Mouse (Mus musculus) gastrocnemius, adult 2 months (tissue): Measurements from ENCODE around the gene Rasgef1a. TPM values are rescaled to one million over a fixed set of nuclear protein-coding genes. Genes with fewer than 3 reads are reported as not detected.

ENCODE experiments used
- DNase-seq: peaks from one replicate; pipeline ENCODE4 v3.0.0; 2022
- H3K27ac ChIP-seq: fragments of 200-600 bp; 2 replicates; pipeline ENCODE4 v1.8.1; 2022; ENCODE audit warnings: mild to moderate bottlenecking
- H3K4me3 ChIP-seq: fragments of 200-600 bp; 2 replicates; pipeline ENCODE4 v1.8.1; 2022; ENCODE audit warnings: mild to moderate bottlenecking, moderate library complexity
- CTCF ChIP-seq: fragments of 200-600 bp; IDR thresholded peaks from 2 replicates; pipeline ENCODE4 v1.8.1; 2022; ENCODE audit warnings: antibody characterized with exemption, mild to moderate bottlenecking, moderate library complexity
- intact Hi-C: fragments of 180-260 bp; cut with DNase I; formaldehyde crosslinking; loops from one replicate; pipeline ENCODE4 v1.15.1; 2025
- total RNA-seq, 2 experiments: library from RNA; stranded (reverse); gene quantifications; 2 replicates each; pipeline ENCODE4 v1.2.3; 2021

The Rasgef1a gene
- total RNA-seq, 2 experiments from 2014 or later: 0.18 TPM; not detected in 1

DNA sequence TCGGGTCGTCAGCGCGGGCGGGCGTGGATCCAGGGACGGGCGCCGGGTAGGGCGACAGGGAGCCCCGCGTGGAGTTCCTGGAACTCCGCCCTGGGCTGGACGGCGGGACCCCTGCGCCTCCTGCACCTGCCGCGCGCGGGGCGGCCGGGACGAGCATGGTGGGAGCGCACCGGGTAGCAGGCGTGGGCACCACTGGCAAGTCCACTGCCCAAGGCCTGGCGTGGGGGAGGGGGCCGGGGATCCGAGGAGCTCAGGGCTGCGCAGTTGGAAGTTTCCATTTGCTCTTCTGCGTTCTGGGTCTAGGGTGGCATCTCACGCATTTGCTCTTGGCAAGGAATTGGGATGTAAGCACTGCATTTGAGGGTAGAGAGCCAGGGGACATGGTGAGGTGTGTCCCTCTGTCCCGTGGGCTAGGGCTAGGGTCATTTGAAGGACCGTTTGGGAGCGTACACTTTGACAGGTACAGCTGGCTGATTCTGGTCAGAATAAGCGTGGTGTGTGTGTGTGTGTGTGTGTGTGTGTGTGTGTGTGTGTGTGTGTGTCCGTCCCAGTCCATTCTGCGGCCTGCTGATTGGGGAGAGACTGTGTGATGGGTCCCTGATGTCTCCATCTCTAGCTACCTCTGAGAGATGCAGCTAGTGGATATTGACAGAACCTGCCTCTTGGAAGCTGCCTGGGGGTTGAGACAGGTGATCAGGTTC lies 528 bp downstream of the Rasgef1a start:
- TF ChIP-seq CTCF: no peak
- DNase-seq: no peak
- H3K4me3 ChIP-seq: peak overlapping the region; percentile 57
- intact Hi-C loops: no loop called here
- no peak overlapping the region for H3K27ac ChIP-seq

- no peak for TF ChIP-seq CTCF
- no peak overlapping the region for H3K4me3 ChIP-seq
- no peak for DNase-seq
- no peak overlapping the region for H3K27ac ChIP-seq
- intact Hi-C loops: no loop called here
Observed at GRCm38 (mm10) chr6:118012317-118012700, 1.1 kb downstream of the Rasgef1a start.

GRCm38 (mm10) chr6:118012987-118013866 lies 2.0 kb downstream of the Rasgef1a start:
- no peak for DNase-seq
- intact Hi-C loops: no loop called here
- H3K27ac ChIP-seq: no peak overlapping the region
- no peak overlapping the region for H3K4me3 ChIP-seq
- no peak for TF ChIP-seq CTCF

DNA sequence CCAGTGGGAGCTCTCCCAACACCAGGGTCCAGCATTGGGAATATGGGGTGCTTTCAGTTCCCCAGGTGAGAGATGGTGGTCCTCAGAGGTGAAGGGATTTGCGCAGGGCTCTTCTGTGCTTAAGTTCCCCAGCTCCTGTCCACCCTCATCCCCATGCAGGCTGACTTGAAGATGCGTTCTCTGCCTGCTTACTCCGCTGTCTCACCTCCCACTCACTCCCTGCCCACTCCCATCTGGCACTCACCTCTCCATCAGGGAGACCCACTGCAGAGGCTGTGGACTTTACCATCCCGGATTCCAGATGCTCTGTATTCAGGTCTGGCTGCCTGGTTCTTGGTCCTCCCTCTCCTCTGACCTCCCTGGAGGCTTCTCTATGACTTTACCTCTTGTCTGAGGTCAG lies 3.6 kb downstream of the Rasgef1a start:
- intact Hi-C loops: no loop called here
- no peak overlapping the region for H3K27ac ChIP-seq
- no peak for TF ChIP-seq CTCF
- H3K4me3 ChIP-seq: no peak overlapping the region
- no peak for DNase-seq

DNA sequence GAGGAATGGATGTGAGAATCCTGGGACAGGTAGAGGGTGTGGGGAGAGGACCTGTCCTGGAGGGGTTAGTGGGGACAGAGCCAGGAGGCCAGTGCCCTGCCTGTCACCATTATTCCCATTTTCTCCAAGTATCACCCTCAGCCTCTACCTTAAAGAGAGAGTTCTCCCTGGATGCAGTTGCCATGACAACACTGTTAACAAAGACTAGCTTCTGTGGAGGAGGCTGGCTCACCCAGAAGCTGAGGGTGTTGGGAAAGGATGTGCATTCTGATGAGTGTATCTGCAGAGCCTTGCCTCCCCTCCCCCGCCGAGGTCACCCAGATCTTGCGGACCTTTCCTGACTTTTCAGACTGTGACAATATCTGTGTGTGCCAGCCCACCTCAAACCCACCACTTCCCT lies 4.7 kb downstream of the Rasgef1a start:
- intact Hi-C loops: no loop called here
- H3K4me3 ChIP-seq: no peak overlapping the region
- no peak for DNase-seq
- no peak overlapping the region for H3K27ac ChIP-seq
- TF ChIP-seq CTCF: no peak

- intact Hi-C loops: no loop called here
- TF ChIP-seq CTCF: no peak
- H3K4me3 ChIP-seq: no peak overlapping the region
- H3K27ac ChIP-seq: no peak overlapping the region
- no peak for DNase-seq
Observed at GRCm38 (mm10) chr6:118018666-118019065, 7.4 kb downstream of the Rasgef1a start.

DNA sequence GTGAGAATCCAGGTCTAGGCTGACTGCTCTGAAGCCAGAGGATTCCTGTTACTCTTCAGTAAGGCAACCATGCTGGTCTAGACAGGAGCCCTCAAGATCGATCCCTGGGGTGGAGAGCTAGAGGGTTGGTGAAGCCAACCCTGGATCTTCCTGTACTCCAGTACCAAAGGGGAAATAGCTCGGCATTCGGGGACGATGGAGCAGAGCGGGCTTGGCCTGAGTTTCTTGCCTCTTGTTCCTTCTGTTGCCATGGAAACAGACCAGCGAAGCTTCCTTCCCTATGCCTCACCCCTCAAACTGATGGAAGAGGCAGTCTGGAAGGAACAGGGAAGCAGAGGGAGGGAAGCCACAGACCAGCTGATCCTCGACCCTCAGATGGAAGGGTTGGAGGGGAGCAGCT lies 8.3 kb downstream of the Rasgef1a start:
- intact Hi-C loops: no loop called here
- no peak overlapping the region for H3K27ac ChIP-seq
- H3K4me3 ChIP-seq: no peak overlapping the region
- DNase-seq: no peak
- no peak for TF ChIP-seq CTCF

- no peak overlapping the region for H3K27ac ChIP-seq
- TF ChIP-seq CTCF: no peak
- no peak for DNase-seq
- H3K4me3 ChIP-seq: no peak overlapping the region
- intact Hi-C loops: no loop called here
Observed at GRCm38 (mm10) chr6:118022898-118023635, 11.8 kb downstream of the Rasgef1a start.

DNA sequence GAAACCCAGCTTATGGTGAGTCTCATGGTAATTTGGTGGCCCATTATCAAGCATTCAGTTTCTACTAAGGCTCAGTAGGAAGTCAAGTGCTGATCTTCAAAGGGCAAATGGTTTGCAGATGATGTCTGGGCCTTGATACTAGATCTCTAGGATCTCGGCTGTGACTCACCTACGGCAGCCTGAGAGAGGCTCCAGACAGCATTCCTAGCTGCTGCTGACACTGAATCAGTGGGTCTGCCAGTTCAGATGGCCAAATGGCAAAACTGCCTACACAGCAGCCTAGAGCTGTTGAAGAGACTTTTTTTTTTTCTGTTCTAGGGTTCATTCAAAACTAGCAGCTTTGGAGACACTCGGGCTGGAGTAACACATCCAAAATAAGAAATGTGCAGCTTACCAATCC lies 15.8 kb downstream of the Rasgef1a start:
- no peak overlapping the region for H3K27ac ChIP-seq
- TF ChIP-seq CTCF: no peak
- intact Hi-C loops: no loop called here
- no peak for DNase-seq
- H3K4me3 ChIP-seq: no peak overlapping the region

DNA sequence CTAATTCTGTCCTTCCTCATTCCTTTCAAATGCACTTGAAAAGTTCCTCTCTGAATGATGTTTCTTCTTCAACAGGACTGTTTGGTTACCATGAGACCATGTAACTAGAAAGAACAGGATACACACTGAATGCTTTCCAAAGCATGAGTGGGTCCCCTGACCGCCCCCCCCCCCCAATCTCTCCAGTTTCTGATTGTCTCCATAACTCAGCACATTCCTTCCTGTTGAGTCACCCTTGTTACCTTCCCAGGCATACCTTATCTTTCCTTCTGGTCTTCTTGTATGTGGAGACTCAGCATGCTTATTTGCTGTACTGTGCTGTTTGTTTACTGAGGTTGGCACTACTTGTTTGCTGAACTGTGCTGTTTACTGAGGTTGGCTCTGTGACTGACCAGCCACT lies 20.2 kb downstream of the Rasgef1a start:
- no peak overlapping the region for H3K4me3 ChIP-seq
- DNase-seq: no peak
- H3K27ac ChIP-seq: no peak overlapping the region
- no peak for TF ChIP-seq CTCF
- intact Hi-C loops: no loop called here

DNA sequence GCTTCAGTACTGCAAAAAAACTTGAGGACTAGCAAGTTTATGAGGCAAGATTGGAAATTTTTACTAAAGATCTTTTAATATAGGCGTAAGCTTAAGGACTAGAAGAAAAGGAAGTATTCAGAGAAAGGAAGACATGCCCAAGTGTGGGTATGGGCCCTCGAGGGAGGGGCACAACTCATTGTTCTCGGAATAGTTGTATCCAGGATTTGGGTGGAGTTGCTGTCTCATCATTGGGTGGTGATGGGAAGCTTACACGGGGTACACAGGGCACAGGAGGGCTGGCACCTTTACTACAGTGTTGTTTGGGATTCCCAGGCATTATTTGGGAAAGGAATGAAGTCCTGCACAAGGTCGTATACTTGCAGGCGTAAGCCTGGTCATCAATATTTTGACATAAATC lies 24.4 kb downstream of the Rasgef1a start:
- TF ChIP-seq CTCF: no peak
- intact Hi-C loops: no loop called here
- H3K27ac ChIP-seq: no peak overlapping the region
- no peak overlapping the region for H3K4me3 ChIP-seq
- DNase-seq: no peak

- DNase-seq: no peak
- Histone ChIP-seq H3K4me3 (no peak overlapping the region), H3K27ac (no peak overlapping the region)
- intact Hi-C loops: no loop called here
- no peak for TF ChIP-seq CTCF
Observed at GRCm38 (mm10) chr6:118036118-118036805, 25.0 kb downstream of the Rasgef1a start.
